Mouse (Mus musculus): ENCODE measurements around the gene Ndufs1.

GRCm38 (mm10) chr1:63176604-63177421, at the start of gene Ndufs1, which contains the start of gene Eef1b2:
- TF ChIP-seq GATA1 (IDR thresholded peaks at IDR 0.05; ENCODE audit: low read length) (no peak), TAL1 (IDR thresholded peaks at IDR 0.05; ENCODE audit: low read length) (no peak)

All from erythroblast, embryonic 14.5 days (primary cell).